ENCODE assay signal across 8 mouse cellular contexts in the genomic region with DNA sequence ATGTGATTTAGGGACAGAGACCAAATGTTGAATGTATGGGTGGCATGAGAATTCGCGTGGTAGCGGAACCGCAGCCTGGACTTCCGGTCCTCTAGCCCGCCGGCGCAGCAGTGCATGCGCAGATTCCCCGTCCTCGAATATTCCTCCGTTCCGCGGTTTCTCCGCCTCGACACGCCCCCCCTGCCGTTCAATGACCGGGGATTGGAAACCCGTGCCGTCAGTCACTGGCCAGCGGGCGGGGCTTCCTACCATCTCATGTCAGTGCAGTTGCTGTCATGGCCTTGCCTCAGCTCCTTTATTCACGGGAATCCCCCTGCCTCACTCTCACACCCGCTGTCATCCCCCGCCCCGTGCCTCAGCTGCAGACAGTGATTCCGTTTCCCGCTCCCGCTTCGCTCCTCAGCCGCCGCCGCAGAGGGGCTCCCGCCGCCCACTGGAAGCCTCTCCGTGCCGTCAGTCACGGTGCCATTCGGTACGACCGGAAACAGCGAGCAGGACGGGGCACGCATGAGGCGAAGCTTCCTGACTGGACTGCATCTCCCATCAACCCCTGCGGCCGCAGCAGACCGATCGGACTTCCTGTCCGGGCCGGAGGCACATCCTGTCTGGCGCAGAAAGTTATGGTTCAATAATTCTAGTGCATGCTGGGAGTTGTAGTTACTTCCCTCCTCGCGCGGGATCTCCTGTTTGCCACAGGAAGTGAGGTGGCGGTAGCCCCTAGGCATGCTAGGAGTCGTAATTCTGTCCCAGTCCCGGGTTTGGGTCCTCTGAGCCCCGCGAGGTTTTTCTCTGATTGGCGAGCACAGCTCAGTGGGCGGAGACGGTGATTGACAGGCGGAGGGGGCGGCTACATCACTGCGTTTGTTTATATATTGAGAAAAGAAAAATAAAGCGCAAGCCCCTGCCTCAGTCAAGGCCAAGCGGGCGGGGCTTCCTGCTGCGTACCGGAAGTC.
DNase-seq lines count a peak whose midpoint lies in the region; ATAC-seq lines count a peak whose summit lies in the region.

No protein-coding gene starts in this region.

- no peaks in the 10 kb centered on the region for H3K27me3 ChIP-seq in intestine, embryonic 14.5 days (replicated peaks; ENCODE audit: control insufficient read depth, insufficient read depth, low read length)

- WGBS in intestine, embryonic 14.5 days, result under 1% methylated on average over 72 of the region's 72 CpGs

- H3K4me1 ChIP-seq in intestine, embryonic 14.5 days (replicated peaks; ENCODE audit: control insufficient read depth, insufficient read depth, low read length), result no peaks in the 10 kb centered on the region

- ATAC-seq in intestine, embryonic 14.5 days (replicated peaks; ENCODE audit: low FRiP score, low TSS enrichment, low read depth), result peak; percentile 94

- H3K4me3 ChIP-seq in intestine, embryonic 14.5 days (ENCODE audit: low read depth, low read length), result peak overlapping the region; percentile 66

- no peaks in the 10 kb centered on the region for H3K36me3 ChIP-seq in intestine, embryonic 14.5 days (ENCODE audit: control insufficient read depth, insufficient read depth, low read length)

- H3K9me3 ChIP-seq in intestine, embryonic 14.5 days (ENCODE audit: control insufficient read depth, low read length), result peaks cover 3% of the 10 kb centered on the region; the same call in 1 of the 2 replicates

- intact Hi-C loops in left cerebral cortex, postnatal 14 days (cut with DNase I), result loop anchor here (5.0 kb wide), 1 partner anchor 65 kb away; a partner anchor contains a TSS

- peak overlapping the region; percentile 50 for H3K4me2 ChIP-seq in intestine, embryonic 14.5 days (ENCODE audit: low read length)

- peak overlapping the region; percentile 98 for H3K27ac ChIP-seq in intestine, embryonic 14.5 days (ENCODE audit: low read depth)

- DNase-seq in adrenal gland, adult 18-20 months (ENCODE audit: low spot score in 2 of 2), result peak; percentile 92 to 93
- DNase-seq in embryo, embryonic 11 days, result peak; percentile 98
- DNase-seq in gastrocnemius, postnatal 25 days, result peak; percentile 97
- peak; percentile 100 for DNase-seq in intestine, embryonic 14.5 days (ENCODE audit: low spot score)
- peak; percentile 98 to 99 for DNase-seq in left cerebral cortex, postnatal 14 days (ENCODE audit: low spot score in 2 of 2)
- DNase-seq in mesoderm, embryonic 11.5 days (ENCODE audit: low read depth, low spot score), result peak; percentile 98
- peak; percentile 97 to 99 for DNase-seq in right cerebral cortex, postnatal 36 days (ENCODE audit: low spot score in 2 of 2)
- DNase-seq in yolk sac, embryonic 10.5 days (ENCODE audit: low spot score), result peak; percentile 98

- peak overlapping the region; percentile 74 for H3K9ac ChIP-seq in intestine, embryonic 14.5 days (ENCODE audit: low read length)

Comparison
In these comparisons a context has a peak if more than half of its experiments do, and no peak if none do; other contexts are left out.
1. Peak in every context shown above with its lines: DNase-seq, ATAC-seq, H3K4me3 ChIP-seq and H3K27ac ChIP-seq.